Mouse (Mus musculus) forebrain, embryonic 16.5 days (tissue): ENCODE data around the gene Pa2g4. TPM values are rescaled to one million over a fixed set of nuclear protein-coding genes. Genes with fewer than 3 reads are reported as not detected.

Experiments
- microRNA-seq: library from miRNA; unstranded; fragments of <30 nt; microRNA quantifications from one replicate; pipeline ENCODE4, GENCODE M21; 2017
- polyA plus RNA-seq: library from polyadenylated mRNA; unstranded; fragments of >200 nt; fragmentation: Nextera tagmentation; extraction: Ambion mirVana; gene quantifications from 2 replicates; pipeline ENCODE4 v1.2.1, GENCODE M21; 2015

Pa2g4 gene
- polyA plus RNA-seq, 1 experiment from 2014 or later, result 149 TPM

Small RNA genes lying within 50 kb of the gene (microRNA-seq; reads per million reads assigned to microRNA genes)
- gene Gm47275 (not detected), gene Mir6916 (not detected), gene Mir6917 (not detected)

Other genes starting within 250 kb of the Pa2g4 start
- 190 and 195 TPM in 2 replicates for gene Cnpy2, start 243.5 kb downstream of the Pa2g4 start, polyA plus RNA-seq
- gene Cs, start 228.3 kb downstream of the Pa2g4 start, polyA plus RNA-seq, result 247 and 259 TPM in 2 replicates
- 32.2 and 32.7 TPM in 2 replicates for gene Coq10a, start 197.0 kb downstream of the Pa2g4 start, polyA plus RNA-seq
- 11.3 and 13.2 TPM in 2 replicates for gene Ankrd52, start 188.9 kb downstream of the Pa2g4 start, polyA plus RNA-seq
- 0.10 and 0.25 TPM in 2 replicates for gene Slc39a5, start 164.8 kb downstream of the Pa2g4 start, polyA plus RNA-seq
- gene Nabp2, start 154.5 kb downstream of the Pa2g4 start, polyA plus RNA-seq, result 139 and 147 TPM in 2 replicates
- gene Rnf41, start 154.3 kb downstream of the Pa2g4 start, polyA plus RNA-seq, result 121 and 122 TPM in 2 replicates
- gene Smarcc2, start 106.7 kb downstream of the Pa2g4 start, polyA plus RNA-seq, result 215 and 217 TPM in 2 replicates
- 599 and 678 TPM in 2 replicates for gene Myl6, start 71.8 kb downstream of the Pa2g4 start, polyA plus RNA-seq
- 5.4 and 5.9 TPM in 2 replicates for gene Myl6b, start 67.3 kb downstream of the Pa2g4 start, polyA plus RNA-seq
- gene Esyt1, start 40.1 kb downstream of the Pa2g4 start, polyA plus RNA-seq, result 9.0 and 9.6 TPM in 2 replicates
- 20.9 and 21.7 TPM in 2 replicates for gene Zc3h10, start 18.2 kb downstream of the Pa2g4 start, polyA plus RNA-seq
- gene Rpl41, start 16.7 kb downstream of the Pa2g4 start, polyA plus RNA-seq, result 2,032 and 2,064 TPM in 2 replicates
- gene Erbb3, start 23.7 kb upstream of the Pa2g4 start, polyA plus RNA-seq, result 0.46 and 0.62 TPM in 2 replicates
- gene Rps26, start 60.8 kb upstream of the Pa2g4 start, polyA plus RNA-seq, result 358 and 398 TPM in 2 replicates
- 9.0 and 15.6 TPM in 2 replicates for gene Ikzf4, start 80.0 kb upstream of the Pa2g4 start, polyA plus RNA-seq
- gene Suox, start 108.1 kb upstream of the Pa2g4 start, polyA plus RNA-seq, result 11.2 and 12.7 TPM in 2 replicates
- gene Rab5b, start 130.3 kb upstream of the Pa2g4 start, polyA plus RNA-seq, result 128 and 131 TPM in 2 replicates
- gene Pmel, start 138.2 kb upstream of the Pa2g4 start, polyA plus RNA-seq, result 0.14 and 0.25 TPM in 2 replicates
- gene Cdk2, start 139.0 kb upstream of the Pa2g4 start, polyA plus RNA-seq, result 29.7 and 37.8 TPM in 2 replicates
- 4.6 and 5.1 TPM in 2 replicates for gene Dgka, start 178.9 kb upstream of the Pa2g4 start, polyA plus RNA-seq
- gene Pym1, start 181.9 kb upstream of the Pa2g4 start, polyA plus RNA-seq, result 37.9 and 43.6 TPM in 2 replicates
- 0.54 and 0.73 TPM in 2 replicates for gene Mmp19, start 224.9 kb upstream of the Pa2g4 start, polyA plus RNA-seq
- 67.2 and 68.2 TPM in 2 replicates for gene Dnajc14, start 238.1 kb upstream of the Pa2g4 start, polyA plus RNA-seq
- gene Tmem198b, start 238.4 kb upstream of the Pa2g4 start, polyA plus RNA-seq, result 10.7 and 13.7 TPM in 2 replicates